Mouse (Mus musculus) MEL (cell line): ENCODE measurements around the gene Abca7. TPM values are rescaled to one million over a fixed set of nuclear protein-coding genes. Genes with fewer than 3 reads are reported as not detected.

Experiments
- DNase-seq: peaks from one replicate; pipeline ENCODE4 v3.0.0; 2011; ENCODE audit warnings: low read depth, low spot score
- H3K27ac ChIP-seq: 2 replicates; pipeline ENCODE4 v1.5.1; 2012; ENCODE audit warnings: low read depth, mild to moderate bottlenecking, control low read depth, low read length, moderate library complexity; ENCODE audit not compliant: control insufficient read depth
- H3K27me3 ChIP-seq, 2 experiments: fragments of 150-350 bp in 1 of 2; sonication (generic) in 1 of 2; 2 replicates each; pipeline ENCODE4 v1.6.1; 2012; ENCODE audit warnings: low read length in 2 of 2, mild to moderate bottlenecking in 2 of 2, improper control_type of control experiment in 1 of 2, moderate library complexity in 1 of 2; ENCODE audit not compliant: insufficient read depth in 2 of 2, control insufficient read depth in 1 of 2
- H3K36me3 ChIP-seq, 2 experiments: 2 replicates each; pipeline ENCODE4 v1.6.1; 2012 to 2014; ENCODE audit warnings: low read length in 2 of 2, improper control_type of control experiment in 1 of 2, inconsistent platforms in 1 of 2, mild to moderate bottlenecking in 1 of 2; ENCODE audit not compliant: insufficient read depth in 2 of 2, control insufficient read depth in 1 of 2
- H3K4me1 ChIP-seq, 2 experiments: fragments of 150-350 bp in 1 of 2; sonication (generic) in 1 of 2; 2 replicates each; pipeline ENCODE4 v1.6.1; 2012; ENCODE audit warnings: low read length in 2 of 2, improper control_type of control experiment in 1 of 2, mild to moderate bottlenecking in 1 of 2; ENCODE audit not compliant: insufficient read depth in 2 of 2, control insufficient read depth in 1 of 2
- H3K4me3 ChIP-seq, 2 experiments: fragments of 150-350 bp in 1 of 2; sonication (generic) in 1 of 2; 2 replicates each; pipeline ENCODE4 v1.5.1; 2012; ENCODE audit warnings: low read depth in 2 of 2, low read length in 2 of 2, mild to moderate bottlenecking in 2 of 2, moderate library complexity in 2 of 2, control low read depth in 1 of 2, improper control_type of control experiment in 1 of 2; ENCODE audit not compliant: control insufficient read depth in 1 of 2, insufficient read depth in 1 of 2
- H3K79me2 ChIP-seq: 2 replicates; pipeline ENCODE4 v1.6.1; 2012; ENCODE audit warnings: mild to moderate bottlenecking, low read length, moderate library complexity; ENCODE audit not compliant: control insufficient read depth, poor library complexity, insufficient read depth
- H3K9ac ChIP-seq: 2 replicates; pipeline ENCODE4 v1.6.1; 2012; ENCODE audit warnings: low read depth, mild to moderate bottlenecking, control low read depth, low read length, moderate library complexity; ENCODE audit not compliant: control insufficient read depth, poor library complexity, severe bottlenecking
- H3K9me3 ChIP-seq: fragments of 150-350 bp; sonication (generic); replicated peaks from 2 replicates; pipeline ENCODE4 v1.6.1; 2012; ENCODE audit warnings: mild to moderate bottlenecking, low read length, improper control_type of control experiment, moderate library complexity; ENCODE audit not compliant: insufficient read depth
- BHLHE40 ChIP-seq: IDR thresholded peaks from 2 replicates; pipeline ENCODE4 v1.6.1; 2012; ENCODE audit warnings: low read depth, mild to moderate bottlenecking, inconsistent platforms, low read length, improper control_type of control experiment, borderline replicate concordance
- CHD1 ChIP-seq: IDR thresholded peaks from 2 replicates; pipeline ENCODE4 v1.6.1; 2012; ENCODE audit warnings: low read depth, mild to moderate bottlenecking, inconsistent platforms, low read length, improper control_type of control experiment
- CHD2 ChIP-seq: IDR thresholded peaks from 2 replicates; pipeline ENCODE4 v1.6.1; 2011; ENCODE audit warnings: low read length, improper control_type of control experiment
- CTCF ChIP-seq, 3 experiments: IDR thresholded peaks in 2 of 3; conservative IDR thresholded peaks in 1 of 3; 2 replicates each; pipeline ENCODE4 v1.5.1; 2011 to 2012; ENCODE audit warnings: low read length in 3 of 3, low read depth in 2 of 3, mild to moderate bottlenecking in 2 of 3, improper control_type of control experiment in 1 of 3, inconsistent platforms in 1 of 3, mixed read lengths in 1 of 3, moderate library complexity in 1 of 3; ENCODE audit not compliant: control insufficient read depth in 1 of 3, insufficient read depth in 1 of 3, poor library complexity in 1 of 3, severe bottlenecking in 1 of 3
- ELF1 ChIP-seq: IDR thresholded peaks from 2 replicates; pipeline ENCODE4 v1.6.1; 2014; ENCODE audit warnings: low read depth, mild to moderate bottlenecking, inconsistent platforms, low read length, improper control_type of control experiment, moderate library complexity
- EP300 ChIP-seq, 2 experiments: IDR thresholded peaks; 2 replicates each; pipeline ENCODE4 v1.6.1; 2011; ENCODE audit warnings: improper control_type of control experiment in 2 of 2, low read length in 2 of 2, low read depth in 1 of 2, mild to moderate bottlenecking in 1 of 2
- ETS1 ChIP-seq: IDR thresholded peaks from 2 replicates; pipeline ENCODE4 v1.6.1; 2012; ENCODE audit warnings: low read depth, mild to moderate bottlenecking, inconsistent platforms, low read length, improper control_type of control experiment, moderate library complexity
- KAT2A ChIP-seq: conservative IDR thresholded peaks from 2 replicates; pipeline ENCODE4 v1.6.1; 2012; ENCODE audit warnings: low read depth, low read length, improper control_type of control experiment, inconsistent platforms
- MAFK ChIP-seq: IDR thresholded peaks from 2 replicates; pipeline ENCODE4 v1.6.1; 2011; ENCODE audit warnings: low read depth, mild to moderate bottlenecking, low read length, improper control_type of control experiment, borderline replicate concordance
- MAX ChIP-seq: IDR thresholded peaks from 2 replicates; pipeline ENCODE4 v1.6.1; 2011; ENCODE audit warnings: low read length, improper control_type of control experiment
- MAZ ChIP-seq: IDR thresholded peaks from 2 replicates; pipeline ENCODE4 v1.6.1; 2012; ENCODE audit warnings: low read depth, mild to moderate bottlenecking, inconsistent platforms, low read length, improper control_type of control experiment
- MEF2A ChIP-seq: IDR thresholded peaks from 2 replicates; pipeline ENCODE4 v1.6.1; 2014; ENCODE audit warnings: low read depth, mild to moderate bottlenecking, inconsistent platforms, low read length, improper control_type of control experiment; ENCODE audit not compliant: poor library complexity, insufficient replicate concordance, severe bottlenecking; ENCODE audit errors: extremely low read depth
- MXI1 ChIP-seq: IDR thresholded peaks from 2 replicates; pipeline ENCODE4 v1.6.1; 2011; ENCODE audit warnings: mild to moderate bottlenecking, low read depth, low read length, improper control_type of control experiment
- MYB ChIP-seq: IDR thresholded peaks from 2 replicates; pipeline ENCODE4 v1.6.1; 2011; ENCODE audit warnings: mild to moderate bottlenecking, low read depth, low read length, improper control_type of control experiment
- NELFE ChIP-seq: IDR thresholded peaks from 2 replicates; pipeline ENCODE4 v1.6.1; 2011; ENCODE audit warnings: low read depth, low read length, improper control_type of control experiment
- NRF1 ChIP-seq: IDR thresholded peaks from 2 replicates; pipeline ENCODE4 v1.6.1; 2014; ENCODE audit warnings: low read depth, mild to moderate bottlenecking, inconsistent platforms, low read length, improper control_type of control experiment, moderate library complexity; ENCODE audit not compliant: poor library complexity, insufficient read depth, severe bottlenecking
- POLR2A ChIP-seq, 2 experiments: IDR thresholded peaks; 2 replicates each; pipeline ENCODE4 v1.6.1; 2011 to 2012; ENCODE audit warnings: low read length in 2 of 2, mild to moderate bottlenecking in 2 of 2, control low read depth in 1 of 2, improper control_type of control experiment in 1 of 2, low read depth in 1 of 2, moderate library complexity in 1 of 2; ENCODE audit not compliant: control insufficient read depth in 1 of 2, insufficient read depth in 1 of 2, poor library complexity in 1 of 2
- POLR2AphosphoS2 ChIP-seq: IDR thresholded peaks from 2 replicates; pipeline ENCODE4 v1.6.1; 2011; ENCODE audit warnings: low read length, improper control_type of control experiment
- RAD21 ChIP-seq: IDR thresholded peaks from 2 replicates; pipeline ENCODE4 v1.6.1; 2011; ENCODE audit warnings: mild to moderate bottlenecking, low read depth, low read length, improper control_type of control experiment
- RCOR1 ChIP-seq: IDR thresholded peaks from 2 replicates; pipeline ENCODE4 v1.6.1; 2012; ENCODE audit warnings: low read depth, mild to moderate bottlenecking, inconsistent platforms, low read length, improper control_type of control experiment
- TAL1 ChIP-seq: IDR thresholded peaks from 2 replicates; pipeline ENCODE4 v1.6.1; 2012; ENCODE audit warnings: mild to moderate bottlenecking, inconsistent platforms, low read length, moderate library complexity, mixed read lengths
- TBP ChIP-seq: IDR thresholded peaks from 2 replicates; pipeline ENCODE4 v1.8.0; 2011; ENCODE audit warnings: low read depth, low read length, improper control_type of control experiment
- TCF12 ChIP-seq: IDR thresholded peaks from 2 replicates; pipeline ENCODE4 v1.6.1; 2014; ENCODE audit warnings: low read depth, mild to moderate bottlenecking, inconsistent platforms, low read length, improper control_type of control experiment, moderate library complexity
- UBTF ChIP-seq: IDR thresholded peaks from 2 replicates; pipeline ENCODE4 v1.6.1; 2012; ENCODE audit warnings: low read depth, mild to moderate bottlenecking, inconsistent platforms, low read length, improper control_type of control experiment, moderate library complexity, borderline replicate concordance; ENCODE audit not compliant: insufficient read depth
- USF1 ChIP-seq: IDR thresholded peaks from 2 replicates; pipeline ENCODE4 v1.6.1; 2014; ENCODE audit warnings: low read depth, mild to moderate bottlenecking, inconsistent platforms, low read length, improper control_type of control experiment, moderate library complexity
- USF2 ChIP-seq, 2 experiments: IDR thresholded peaks; 2 replicates each; pipeline ENCODE4 v1.6.1; 2011 to 2012; ENCODE audit warnings: improper control_type of control experiment in 2 of 2, low read length in 2 of 2, borderline replicate concordance in 1 of 2, inconsistent platforms in 1 of 2, low read depth in 1 of 2, mild to moderate bottlenecking in 1 of 2; ENCODE audit not compliant: insufficient read depth in 1 of 2
- ZKSCAN1 ChIP-seq: IDR thresholded peaks from 2 replicates; pipeline ENCODE4 v1.6.1; 2012; ENCODE audit warnings: low read depth, mild to moderate bottlenecking, inconsistent platforms, low read length, improper control_type of control experiment, moderate library complexity
- ZNF384 ChIP-seq: IDR thresholded peaks from 2 replicates; pipeline ENCODE4 v1.6.1; 2012; ENCODE audit warnings: low read depth, mild to moderate bottlenecking, inconsistent platforms, low read length, improper control_type of control experiment
- polyA plus RNA-seq, 2 experiments: library from polyadenylated mRNA; stranded (reverse) in 1 of 2; unstranded in 1 of 2; fragments of >175 nt in 1 of 2; fragments of >200 nt in 1 of 2; gene quantifications; 2 replicates each; pipeline versions ENCODE4 v1.2.1 to v1.2.4; 2012; ENCODE audit warnings: low replicate concordance in 2 of 2, low read depth in 1 of 2; ENCODE audit not compliant: insufficient read length in 2 of 2, insufficient read depth in 1 of 2, missing spikeins in 1 of 2
- total RNA-seq: library from RNA; depleted of rRNA; stranded (reverse); fragments of 300-350 nt; gene quantifications from 2 replicates; pipeline ENCODE4 v1.2.3, GENCODE M21; 2012

Abca7 gene
- total and polyA plus RNA-seq, 3 experiments, result 7.7 to 16.8 TPM; not detected in 1

DNA sequence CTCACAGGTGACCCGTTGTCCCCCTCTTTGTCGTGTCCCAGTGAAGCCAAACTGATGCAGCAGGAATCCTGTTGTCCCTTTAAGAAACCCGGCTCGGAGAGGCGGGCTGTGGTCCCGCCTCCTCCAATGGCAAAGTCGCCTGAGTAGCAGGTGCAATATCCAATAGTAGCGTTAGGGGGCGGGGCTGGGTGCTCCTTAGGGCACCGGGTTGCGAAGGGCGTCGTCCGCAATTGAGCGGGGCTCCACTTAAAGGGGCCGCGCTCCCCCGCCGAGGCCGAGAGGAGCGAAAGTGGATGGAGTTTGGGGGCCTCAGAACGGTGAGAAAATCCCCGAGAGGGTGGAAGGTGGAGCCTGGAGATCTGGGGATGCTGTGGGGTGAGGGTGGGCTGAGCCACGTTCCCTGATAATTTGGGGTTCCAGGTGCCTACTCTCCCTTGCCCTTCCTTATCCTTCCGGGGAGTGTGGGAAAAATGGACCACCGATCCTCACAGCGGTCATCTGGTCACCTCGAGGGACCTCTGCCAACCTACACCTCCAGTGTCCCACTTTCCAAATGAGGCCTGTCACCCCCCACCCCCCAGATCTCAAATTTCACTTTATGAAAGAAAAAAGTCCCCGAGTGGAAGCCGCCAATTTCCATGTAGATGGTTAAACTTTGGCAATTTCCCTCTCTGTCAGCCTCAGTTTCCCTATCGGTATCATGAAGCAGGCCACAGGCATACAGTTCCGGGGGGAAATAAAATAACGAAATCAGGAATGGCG, at the start of gene Abca7 (continued):
- no peak; a peak in 1 of 4 replicates for TF ChIP-seq EP300 (IDR thresholded peaks at IDR 0.05; ENCODE audit: low read depth in 1 of 2, low read length in 2 of 2)
- TF ChIP-seq MAFK, result no peak
- peak in 1 of 2 experiments; percentile 43; a peak in 2 of 4 replicates for TF ChIP-seq POLR2A (IDR thresholded peaks at IDR 0.05; ENCODE audit: control insufficient read depth in 1 of 2, insufficient read depth in 1 of 2, low read depth in 1 of 2, low read length in 2 of 2, poor library complexity in 1 of 2)
- TF ChIP-seq USF1, result no peak
- TF ChIP-seq, all 39 proteins: peak for 9

DNA sequence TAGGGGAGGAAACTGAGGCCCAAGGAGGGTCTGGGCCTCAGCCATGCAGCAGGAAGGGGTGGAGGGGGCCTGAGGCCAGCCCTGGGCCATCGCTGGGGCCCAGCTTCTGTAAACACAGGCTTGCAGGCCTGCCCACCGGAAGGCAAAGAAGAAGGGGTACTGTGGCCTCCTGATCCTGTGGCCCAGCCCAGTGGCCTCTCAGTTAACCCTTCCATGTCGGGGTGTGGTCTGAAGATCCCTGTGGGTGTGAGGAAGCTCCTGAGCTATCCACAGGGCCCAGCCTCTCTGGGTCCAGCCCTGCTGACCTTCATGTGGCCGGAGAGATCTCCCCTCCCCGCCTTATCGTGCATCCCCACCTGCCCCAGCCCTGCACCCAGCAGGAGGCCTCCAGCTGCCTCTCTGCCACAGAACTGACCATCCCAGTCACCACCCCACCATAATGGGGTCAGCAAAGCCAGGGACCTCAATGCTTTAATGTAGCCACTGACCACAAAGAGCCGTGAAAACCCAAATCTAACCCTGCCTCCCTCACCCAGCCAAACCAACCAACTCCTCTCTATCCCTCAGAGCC, 49.5 kb upstream of the Abca7 start:
- DNase-seq, result no peak

DNA sequence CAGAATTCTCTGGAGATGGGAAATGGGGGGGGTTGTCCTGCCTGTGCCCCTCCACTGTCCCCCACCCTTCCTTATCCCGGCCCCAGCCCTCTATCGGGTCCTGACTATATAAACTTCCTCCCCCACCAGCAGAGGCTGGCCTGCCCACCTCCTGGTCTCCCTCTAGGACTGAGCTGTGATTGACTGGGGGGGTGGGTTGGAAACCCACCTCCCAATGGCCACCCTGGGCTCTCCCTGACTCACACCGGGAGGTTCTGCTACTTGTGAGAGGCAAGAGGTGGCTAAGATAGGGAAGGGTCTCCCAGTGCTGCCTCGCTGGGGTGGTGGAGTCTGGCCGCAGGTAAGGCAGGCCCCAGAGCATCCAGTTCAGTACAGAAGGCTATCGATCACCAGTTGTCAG, 48.8 kb upstream of the Abca7 start:
- TF ChIP-seq TAL1 (no peak), ZNF384 (no peak), MXI1 (no peak), TBP (no peak), NELFE (no peak), CTCF (IDR thresholded peaks at IDR 0.05 in 2 of 3, conservative IDR thresholded peaks at IDR 0.05 in 1 of 3; ENCODE audit: control insufficient read depth in 1 of 3, insufficient read depth in 1 of 3, low read depth in 2 of 3, low read length in 3 of 3, poor library complexity in 1 of 3, severe bottlenecking in 1 of 3) (no peak), UBTF (no peak), POLR2A (IDR thresholded peaks at IDR 0.05; ENCODE audit: control insufficient read depth in 1 of 2, insufficient read depth in 1 of 2, low read depth in 1 of 2, low read length in 2 of 2, poor library complexity in 1 of 2) (no peak), ZKSCAN1 (no peak), MAX (no peak), ELF1 (no peak), USF1 (no peak), POLR2AphosphoS2 (no peak), MEF2A (no peak)
- TF ChIP-seq, all 39 proteins: peak for 0
- no peak for DNase-seq
- Histone ChIP-seq H3K27me3 (no peaks in the 10 kb centered on the region), H3K4me1 (no peaks in the 10 kb centered on the region), H3K9ac (no peak overlapping the region), H3K4me3 (no peak overlapping the region), H3K36me3 (no peaks in the 10 kb centered on the region), H3K79me2 (no peaks in the 10 kb centered on the region), H3K27ac (no peak overlapping the region), H3K9me3 (no peaks in the 10 kb centered on the region)

More for the DNA sequence above, 49.5 kb upstream of the Abca7 start:
- Histone ChIP-seq H3K4me1 (no peaks in the 10 kb centered on the region), H3K27ac (no peak overlapping the region), H3K27me3 (no peaks in the 10 kb centered on the region), H3K79me2 (no peaks in the 10 kb centered on the region), H3K36me3 (no peaks in the 10 kb centered on the region), H3K9ac (no peak overlapping the region), H3K9me3 (no peaks in the 10 kb centered on the region), H3K4me3 (no peak overlapping the region)
- no peak for TF ChIP-seq KAT2A
- no peak for TF ChIP-seq TCF12
- no peak for TF ChIP-seq CHD1
- TF ChIP-seq ELF1, result no peak
- TF ChIP-seq MYB, result no peak
- TF ChIP-seq RAD21, result no peak
- TF ChIP-seq CHD2, result no peak
- no peak for TF ChIP-seq POLR2AphosphoS2
- no peak for TF ChIP-seq RCOR1
- no peak for TF ChIP-seq ZNF384
- no peak for TF ChIP-seq MAZ
- TF ChIP-seq MXI1, result no peak
- TF ChIP-seq BHLHE40, result no peak
- TF ChIP-seq NRF1, result no peak
- no peak for TF ChIP-seq USF2 (IDR thresholded peaks at IDR 0.05; ENCODE audit: borderline replicate concordance in 1 of 2, insufficient read depth in 1 of 2, low read depth in 1 of 2, low read length in 2 of 2)
- TF ChIP-seq MAX, result no peak
- no peak for TF ChIP-seq TAL1
- TF ChIP-seq CTCF (IDR thresholded peaks at IDR 0.05 in 2 of 3, conservative IDR thresholded peaks at IDR 0.05 in 1 of 3; ENCODE audit: control insufficient read depth in 1 of 3, insufficient read depth in 1 of 3, low read depth in 2 of 3, low read length in 3 of 3, poor library complexity in 1 of 3, severe bottlenecking in 1 of 3), result no peak
- TF ChIP-seq ETS1, result no peak
